Mouse (Mus musculus) gastrocnemius, postnatal 14 days (tissue): ENCODE measurements at regions not wholly inside any gene's neighbourhood (a gene's known extent, or its start where the extent isn't known, plus 50 kb on each side); places are given as distances from the start of the nearest gene placed in this dataset.
"Not testable (repeated sequence)": the region's sequence is repeated elsewhere in the genome, so short reads cannot be mapped to it uniquely, and the experiment has no call there.

Experiments used
- DNase-seq: peaks from one replicate; pipeline ENCODE4 v3.0.0; 2021; ENCODE audit warnings: mixed read lengths
- intact Hi-C: fragments of 180-260 bp; cut with DNase I; formaldehyde crosslinking; loops from one replicate; pipeline ENCODE4 v1.15.1; 2025; ENCODE audit warnings: low total_unique reads

DNA sequence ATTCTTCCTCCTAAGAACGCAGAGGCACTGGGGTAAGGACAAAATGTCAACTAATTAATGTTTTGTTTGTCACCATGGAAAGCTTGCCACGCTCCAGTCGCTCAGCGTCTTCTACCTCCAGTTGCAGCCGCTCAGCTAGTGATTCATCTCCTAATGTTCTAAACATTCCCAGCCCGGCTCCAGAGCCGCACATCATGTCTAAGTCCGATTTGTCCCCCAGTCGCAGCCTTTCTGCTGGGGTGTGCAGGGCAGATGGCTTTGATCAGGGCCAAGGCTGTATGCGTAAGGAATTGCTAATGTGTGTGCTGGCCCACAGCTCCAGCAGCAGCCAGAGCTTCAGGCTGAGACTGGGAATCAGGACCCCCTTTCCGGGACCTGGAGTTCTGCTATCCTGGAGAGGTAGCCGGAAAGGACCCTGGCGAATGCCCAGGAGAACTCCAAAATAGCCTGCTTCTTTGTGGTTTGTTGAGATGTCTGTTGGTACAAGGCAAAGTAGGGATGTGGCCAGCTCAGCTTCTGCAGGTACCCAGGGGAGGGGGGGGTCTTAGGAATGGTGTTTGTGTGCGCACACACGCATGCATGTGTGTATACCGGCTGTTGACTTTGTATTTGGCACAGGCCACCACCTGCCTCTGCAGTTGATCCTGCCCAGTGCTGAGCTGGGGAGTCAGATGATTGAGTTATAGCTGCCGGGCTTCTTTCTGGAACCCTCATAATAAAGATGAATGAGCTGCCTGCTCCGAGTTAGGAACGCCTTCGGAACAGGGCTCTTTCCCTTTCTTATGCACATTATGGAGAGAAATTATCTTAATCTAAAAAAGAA lies 143.0 kb upstream of the Kcng1 start:
- intact Hi-C loops: loop anchor here (5.0 kb wide), 1 partner anchor 152 kb away; no protein-coding TSS in a partner anchor
- no peak for DNase-seq

DNA sequence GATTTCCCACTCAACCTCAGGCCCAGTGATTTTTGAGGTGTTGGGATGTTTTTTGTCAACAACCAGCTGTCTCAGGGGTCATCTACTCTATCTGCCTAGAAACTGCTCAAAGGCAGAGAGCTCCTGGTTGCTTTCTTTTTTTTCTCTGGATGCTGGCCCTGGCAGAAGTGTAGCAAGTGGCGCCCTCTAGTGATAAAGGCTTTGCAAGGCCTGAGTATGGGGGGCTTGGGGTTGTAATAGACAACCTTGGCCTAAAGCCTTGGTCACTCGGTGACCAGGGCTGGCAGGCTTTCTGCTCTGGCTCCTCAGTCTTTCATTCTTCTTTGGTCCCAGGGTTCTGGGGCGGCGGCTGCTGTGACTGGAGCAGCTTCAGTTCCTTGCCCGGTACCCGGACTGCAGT lies 142.0 kb upstream of the Kcng1 start:
- DNase-seq: no peak

DNA sequence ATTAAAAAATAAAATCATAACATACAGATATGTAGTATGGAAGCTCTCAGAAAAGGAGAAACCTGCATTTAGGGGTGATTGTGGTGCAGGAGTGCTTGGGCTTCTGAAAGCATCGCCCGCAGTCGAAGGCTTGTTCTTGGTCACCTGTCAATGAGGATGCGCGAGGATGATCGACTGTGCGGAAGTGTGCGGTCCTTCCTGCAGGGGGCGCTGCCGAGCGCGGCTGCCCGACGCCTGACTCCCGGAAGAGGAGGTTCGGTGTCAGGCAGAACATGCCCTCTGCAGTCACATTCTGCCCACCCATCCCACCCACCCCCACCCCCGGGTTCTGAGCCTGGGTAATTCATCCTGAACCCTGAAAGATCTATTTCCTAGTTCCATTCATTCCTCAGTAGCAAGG lies 133.6 kb upstream of the Kcng1 start:
- intact Hi-C loops: no loop called here
- DNase-seq: no peak

More for the DNA sequence above, 142.0 kb upstream of the Kcng1 start:
- intact Hi-C loops: no loop called here

DNA sequence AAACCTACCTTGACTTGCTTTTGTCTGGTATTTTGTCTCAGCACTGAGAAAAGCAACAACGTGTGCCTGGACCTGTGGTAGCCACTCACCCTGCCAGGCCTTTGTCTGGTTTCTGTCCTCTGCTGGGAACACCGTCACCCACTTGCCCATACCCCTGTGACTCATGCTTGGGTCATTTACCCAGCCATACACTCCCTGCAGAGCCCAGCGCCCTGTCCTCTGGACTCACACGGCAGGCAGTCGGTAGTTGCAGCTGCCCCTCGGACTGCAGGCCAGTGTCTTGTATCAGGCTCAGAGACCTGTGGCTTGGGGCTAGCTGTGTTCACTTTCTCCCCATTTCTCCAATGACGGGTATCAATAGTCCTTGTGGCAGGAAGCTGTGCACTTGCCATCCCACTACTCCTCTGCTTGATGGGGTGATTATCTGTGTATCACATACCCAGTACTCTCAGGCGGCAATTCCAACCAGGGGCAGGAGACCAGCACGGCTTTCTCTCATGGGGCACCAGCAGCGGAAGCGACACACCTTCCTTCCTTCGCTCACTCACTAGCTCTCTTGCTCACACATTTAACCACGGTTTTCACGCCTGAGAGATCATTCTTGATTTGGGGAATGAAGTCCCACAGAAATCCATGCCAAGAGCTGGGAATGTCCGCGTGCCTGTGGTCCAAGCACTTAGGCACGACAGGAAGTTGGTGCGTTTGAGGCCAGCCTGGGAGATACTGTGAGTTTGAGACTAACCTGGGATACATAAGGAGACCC lies 132.8 kb upstream of the Kcng1 start:
- DNase-seq: no peak
- intact Hi-C loops: no loop called here

DNA sequence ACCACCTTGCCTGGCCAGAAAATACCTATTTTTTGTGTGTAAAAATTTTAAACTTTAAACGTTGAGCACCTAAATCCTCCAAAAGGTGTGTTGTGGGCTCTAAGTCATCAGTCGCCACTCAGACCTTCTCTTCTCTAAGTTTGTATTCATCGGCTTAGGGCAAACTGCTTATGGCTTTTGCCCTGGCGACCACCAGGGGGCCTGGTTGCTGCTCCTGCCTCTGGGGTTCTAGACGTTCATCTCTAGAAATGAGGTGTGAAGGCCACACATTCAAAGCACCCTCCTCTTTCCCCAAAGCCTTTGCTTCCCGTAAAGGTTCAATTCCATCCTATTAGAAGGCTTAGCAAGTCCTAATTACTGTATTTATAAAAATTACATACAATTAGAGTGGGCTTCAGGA lies 131.3 kb upstream of the Kcng1 start:
- DNase-seq: no peak
- intact Hi-C loops: no loop called here

DNA sequence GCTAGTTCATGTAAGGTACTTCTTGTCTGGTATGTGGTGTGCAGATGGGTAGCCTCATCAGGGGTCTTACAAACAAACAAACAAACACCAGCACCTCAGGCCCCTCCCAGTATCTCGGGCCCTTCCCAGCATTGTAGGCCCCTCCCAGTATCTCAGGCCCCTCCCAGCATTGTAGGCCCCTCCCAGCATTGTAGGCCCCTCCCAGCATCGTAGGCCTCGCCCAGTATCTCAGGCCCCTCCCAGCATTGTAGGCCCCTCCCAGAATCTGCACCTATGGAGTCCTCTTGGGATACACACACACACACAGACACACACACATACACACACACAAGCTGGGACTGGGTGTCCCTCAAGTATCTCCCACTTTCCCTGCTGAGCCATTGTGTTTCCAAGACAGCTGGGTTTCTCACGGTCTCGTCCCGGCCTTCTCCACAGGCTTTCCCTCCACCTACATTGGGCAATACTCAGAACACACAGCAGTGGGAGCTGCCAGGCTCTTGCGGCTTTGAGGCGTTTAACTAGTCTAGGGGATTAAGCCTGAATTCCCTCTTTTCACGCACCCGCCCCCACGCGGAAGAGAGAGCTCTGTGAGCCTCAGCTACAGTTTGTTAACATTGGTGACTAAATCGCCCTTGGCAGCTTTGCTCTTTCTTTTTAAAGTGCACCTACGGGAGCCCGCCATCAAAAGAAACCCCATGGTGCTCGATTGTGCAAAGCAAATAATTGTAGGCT lies 121.4 kb upstream of the Kcng1 start:
- intact Hi-C loops: no loop called here
- DNase-seq: no peak

DNA sequence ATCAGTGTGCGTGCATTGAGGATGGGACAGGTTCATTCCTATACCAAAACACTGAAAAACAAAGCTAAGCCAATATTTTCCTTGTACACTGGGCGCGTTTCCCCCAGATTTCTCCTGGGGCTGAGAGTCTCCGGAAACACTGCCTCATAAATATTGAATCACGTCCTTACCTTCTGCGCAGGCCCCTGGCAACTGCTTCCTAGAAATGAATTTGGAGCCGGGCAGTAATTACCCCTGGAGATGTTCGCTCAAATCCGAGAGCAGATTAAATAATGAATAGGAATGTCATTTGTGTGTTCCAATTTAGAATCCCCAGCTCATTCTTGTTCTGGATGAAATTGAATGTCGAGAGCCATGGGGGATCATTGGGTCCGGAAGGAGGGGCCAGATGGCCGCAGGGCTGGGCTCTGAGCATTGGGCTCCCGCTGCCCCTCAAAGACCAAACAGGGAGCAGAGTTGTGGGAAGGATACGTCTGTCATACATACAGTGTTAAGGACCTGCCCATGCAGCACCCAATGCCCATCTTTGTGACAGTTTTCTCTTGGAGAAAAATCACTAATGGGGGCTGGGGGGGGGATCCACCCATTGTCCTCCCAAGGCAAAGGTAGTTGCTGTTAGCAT lies 117.7 kb upstream of the Kcng1 start:
- no peak for DNase-seq
- intact Hi-C loops: no loop called here

DNA sequence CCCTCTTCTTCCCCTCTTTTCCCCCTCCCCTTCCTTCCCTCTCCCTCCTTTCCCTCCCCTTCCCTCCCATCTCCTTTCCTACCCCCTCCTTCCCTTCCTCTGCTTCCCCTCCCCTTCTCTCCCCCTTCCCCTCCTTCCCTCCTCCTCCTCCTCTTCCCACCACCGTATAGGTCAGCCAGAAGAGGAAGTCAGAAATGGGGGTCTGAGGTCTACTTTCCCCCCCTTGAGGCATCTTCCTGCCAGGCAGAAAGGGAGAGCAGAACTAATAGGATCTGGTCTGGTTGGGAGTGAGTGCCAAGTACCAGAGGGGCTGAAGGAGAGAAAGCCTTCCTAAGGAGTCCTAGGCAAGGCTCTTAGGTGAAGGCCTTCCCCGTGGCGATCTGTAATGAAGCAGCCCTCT lies 114.8 kb upstream of the Kcng1 start:
- no peak for DNase-seq
- intact Hi-C loops: no loop called here

DNA sequence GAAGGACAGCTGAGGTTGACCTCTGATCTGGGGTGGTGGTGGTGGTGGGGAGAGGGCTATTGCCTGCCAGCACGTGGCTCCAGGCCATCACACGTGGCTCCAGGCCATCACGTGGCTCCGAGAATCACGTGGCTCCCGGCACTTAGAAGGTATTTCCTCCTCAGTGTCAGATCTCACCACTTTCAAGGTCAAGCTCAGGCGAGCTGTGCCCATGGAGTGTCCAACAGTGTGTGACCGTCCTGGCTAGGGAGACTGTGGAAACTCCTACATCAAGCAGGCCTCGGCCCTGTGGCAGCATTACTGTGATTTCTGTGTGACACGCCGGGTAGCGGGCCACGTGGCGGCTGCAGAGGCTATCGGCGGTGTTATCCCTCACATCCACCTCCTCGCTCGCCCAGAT lies 111.8 kb upstream of the Kcng1 start:
- intact Hi-C loops: no loop called here
- no peak for DNase-seq

DNA sequence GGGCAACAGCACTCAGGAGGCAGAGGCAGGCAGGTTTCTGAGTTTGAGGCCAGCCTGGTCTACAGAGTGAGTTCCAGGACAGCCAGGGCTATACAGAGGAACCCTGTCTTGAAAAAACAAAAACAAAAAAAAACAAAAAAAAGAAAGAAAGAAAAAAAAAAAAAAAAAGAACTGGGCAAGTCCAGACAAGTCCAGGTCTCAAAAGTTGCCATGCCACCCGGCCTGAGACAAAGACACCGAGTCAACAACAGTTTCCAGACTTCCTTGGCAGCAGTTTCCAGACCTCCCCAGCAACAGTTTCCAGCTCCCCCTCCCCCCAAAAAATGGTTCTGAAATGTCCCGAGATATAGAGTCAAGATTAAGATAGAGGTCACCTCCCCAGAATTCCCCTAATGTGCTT lies 110.6 kb upstream of the Kcng1 start:
- DNase-seq, intact Hi-C loops: not testable (repeated sequence)

DNA sequence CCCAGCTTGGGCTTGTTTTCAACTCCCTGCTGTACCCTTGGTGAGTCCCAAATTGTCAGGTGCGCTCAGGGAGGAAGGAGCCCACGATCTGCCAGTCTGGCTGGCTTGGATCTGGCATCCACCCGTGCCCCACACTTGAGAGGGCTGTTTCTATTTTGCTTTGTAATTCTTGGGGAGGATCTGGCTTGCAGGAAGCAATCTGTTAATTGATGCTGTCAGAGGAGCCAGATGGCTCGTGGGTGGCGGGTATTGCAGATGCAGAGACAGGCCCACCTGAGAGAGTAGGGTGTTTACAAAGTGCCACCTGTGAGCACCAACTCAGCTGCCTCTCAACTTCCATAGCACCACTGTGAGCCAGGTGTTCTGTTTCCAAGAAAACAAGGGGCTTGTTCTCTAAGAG lies 99.1 kb upstream of the Kcng1 start:
- DNase-seq: no peak
- intact Hi-C loops: no loop called here

DNA sequence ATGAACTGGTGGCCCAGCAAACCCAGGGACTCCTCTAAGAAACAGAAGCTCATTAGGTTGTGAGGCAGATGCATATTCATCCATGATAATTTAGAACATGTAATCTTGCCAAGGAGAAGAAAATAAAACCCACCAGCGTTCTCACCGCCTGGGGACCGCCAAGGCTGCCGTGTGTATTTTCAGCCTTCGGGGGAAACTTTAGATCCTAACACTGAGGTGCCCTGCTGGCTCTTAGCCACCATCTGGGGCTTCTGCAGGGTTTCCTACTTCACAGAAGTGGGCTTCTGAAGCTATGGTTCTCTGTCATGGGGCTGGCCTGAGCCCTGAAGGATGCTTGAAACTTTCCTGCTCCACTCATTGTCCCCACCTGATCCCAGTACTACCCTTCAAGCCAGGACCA lies 90.8 kb upstream of the Kcng1 start:
- no peak for DNase-seq
- intact Hi-C loops: no loop called here

DNA sequence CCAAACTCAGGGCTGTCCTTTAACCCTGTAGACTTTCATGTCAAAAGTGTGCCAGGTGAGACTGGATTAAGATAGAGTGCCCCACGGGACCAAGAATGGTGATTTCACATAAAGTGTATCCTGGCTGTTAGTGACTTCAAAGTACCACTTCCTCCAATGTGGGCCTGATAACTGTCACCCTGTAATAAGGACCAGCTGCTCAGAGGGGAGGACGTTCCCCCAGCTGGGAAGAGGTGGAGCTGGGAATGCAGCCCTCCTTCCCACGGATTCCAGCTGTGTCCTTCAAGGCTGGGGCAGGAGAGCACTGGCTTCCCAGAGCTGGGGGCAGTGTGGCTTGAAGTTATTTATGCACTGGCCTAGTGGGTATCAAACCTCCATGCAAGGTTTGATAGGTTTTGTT lies 89.7 kb upstream of the Kcng1 start:
- DNase-seq: no peak
- intact Hi-C loops: no loop called here

DNA sequence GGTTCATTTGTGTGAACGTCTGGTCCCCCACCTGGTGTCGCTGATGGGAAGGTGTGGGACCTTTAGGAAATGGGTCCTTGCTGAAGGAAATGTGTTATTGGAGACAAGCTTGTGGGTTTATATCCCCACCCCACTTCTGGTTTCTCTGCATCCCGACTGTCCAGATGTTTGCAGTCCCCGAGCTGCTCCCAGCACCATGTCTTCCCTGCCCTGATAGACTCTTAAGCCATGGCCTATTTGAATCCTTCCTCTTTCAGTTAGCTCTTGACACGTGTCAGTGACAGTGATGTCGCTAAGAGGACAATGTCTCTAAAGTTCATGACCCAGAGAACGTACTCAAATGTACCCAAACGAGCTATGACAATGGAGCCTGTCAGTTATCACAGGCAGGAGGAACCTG lies 77.7 kb upstream of the Kcng1 start:
- intact Hi-C loops: no loop called here
- DNase-seq: no peak

DNA sequence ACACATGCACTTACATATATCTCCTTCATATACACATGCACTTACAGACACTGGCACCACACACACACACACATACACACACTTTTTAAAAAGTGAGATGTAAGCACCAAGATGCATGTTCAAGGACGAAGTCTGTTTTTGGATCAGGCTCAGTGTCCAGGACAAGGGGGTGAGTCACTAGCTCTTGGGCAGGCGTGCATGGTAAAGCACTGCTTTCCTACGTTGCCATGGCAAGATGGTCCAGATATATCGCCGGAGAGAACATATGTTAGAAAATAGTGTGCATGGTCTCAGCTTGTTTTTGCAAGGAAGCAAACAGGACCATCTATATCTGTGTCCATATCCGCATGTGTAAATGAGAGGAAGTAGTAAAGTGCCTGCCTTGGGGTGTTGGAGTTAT lies 77.0 kb upstream of the Kcng1 start:
- intact Hi-C loops: no loop called here
- no peak for DNase-seq

DNA sequence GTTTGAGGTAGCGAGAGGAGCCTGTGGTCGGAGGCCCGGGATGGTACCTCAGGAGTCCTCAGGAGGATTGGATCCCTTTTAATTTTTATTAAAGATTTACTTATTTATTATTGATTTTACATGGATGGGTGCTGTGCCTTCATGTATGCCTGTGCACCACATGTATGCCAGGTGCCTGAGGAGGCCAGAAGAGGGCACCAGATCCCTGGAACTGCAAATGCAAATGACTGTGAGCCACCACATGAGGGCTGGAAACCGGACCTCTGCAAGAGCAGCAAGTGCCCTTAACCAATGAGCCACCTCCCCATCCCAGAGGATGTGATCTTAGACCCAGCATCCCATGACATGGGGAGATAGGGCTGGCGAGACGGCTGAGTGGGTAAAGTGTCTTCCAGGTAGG lies 76.3 kb upstream of the Kcng1 start:
- no peak for DNase-seq
- intact Hi-C loops: no loop called here

DNA sequence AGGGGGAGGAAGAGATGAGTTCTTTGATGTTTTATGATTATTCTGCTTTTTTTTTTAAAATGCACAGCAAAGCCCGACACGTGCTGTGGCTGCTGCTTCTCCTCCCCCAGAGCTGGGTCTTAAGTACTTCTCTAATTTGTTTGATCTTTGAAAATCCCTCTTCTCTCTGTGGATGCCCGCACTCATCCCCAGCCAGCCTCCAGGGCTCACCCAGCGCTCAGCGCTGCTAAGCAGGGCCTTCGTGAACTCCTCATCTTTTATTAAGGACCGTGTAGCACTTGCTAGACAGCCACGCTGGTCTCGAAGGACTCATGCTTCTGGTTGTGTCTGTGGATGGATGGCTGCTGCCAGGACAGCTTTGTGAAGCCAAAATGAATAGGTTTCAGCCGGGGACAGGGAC lies 72.9 kb upstream of the Kcng1 start:
- intact Hi-C loops: no loop called here
- DNase-seq: no peak

DNA sequence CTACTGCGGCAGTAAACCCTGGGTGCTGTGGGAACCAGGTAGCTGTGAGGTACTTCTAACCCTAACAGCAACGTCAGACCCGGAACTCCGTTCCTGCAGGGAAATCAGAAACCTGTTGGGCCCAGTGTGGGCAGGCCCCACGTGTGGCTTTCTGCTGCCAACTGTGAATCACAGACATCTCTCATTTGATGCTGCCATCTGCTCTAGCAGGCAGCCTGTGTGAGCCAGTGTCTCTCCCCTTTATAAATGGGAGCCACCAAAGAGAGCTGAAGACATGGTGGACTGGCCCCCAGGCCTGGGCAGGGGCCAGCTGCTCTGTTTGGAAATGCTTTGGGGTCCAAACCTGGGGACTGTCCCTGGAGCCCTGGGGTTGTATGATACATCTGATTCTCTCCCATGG lies 71.1 kb upstream of the Kcng1 start:
- intact Hi-C loops: no loop called here
- DNase-seq: no peak

DNA sequence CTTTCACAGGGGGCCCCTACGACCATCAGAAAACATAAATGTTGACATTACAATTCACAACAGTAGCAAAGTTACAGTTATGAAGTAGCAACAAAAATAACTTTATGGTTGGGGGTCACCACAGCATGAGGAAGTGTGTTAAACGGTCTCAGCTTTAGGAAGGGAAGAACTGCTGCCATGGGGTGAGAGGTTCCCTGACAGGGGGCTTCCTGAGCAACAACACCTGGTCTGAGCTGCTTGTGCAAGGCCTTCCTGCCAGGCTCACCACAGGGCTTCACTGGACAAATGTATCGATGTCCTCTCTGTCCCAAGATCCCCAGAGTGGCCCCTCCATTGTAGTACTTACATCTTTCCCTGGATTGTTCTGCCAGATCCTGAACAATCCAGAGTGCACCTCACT lies 70.7 kb upstream of the Kcng1 start:
- no peak for DNase-seq
- intact Hi-C loops: no loop called here

DNA sequence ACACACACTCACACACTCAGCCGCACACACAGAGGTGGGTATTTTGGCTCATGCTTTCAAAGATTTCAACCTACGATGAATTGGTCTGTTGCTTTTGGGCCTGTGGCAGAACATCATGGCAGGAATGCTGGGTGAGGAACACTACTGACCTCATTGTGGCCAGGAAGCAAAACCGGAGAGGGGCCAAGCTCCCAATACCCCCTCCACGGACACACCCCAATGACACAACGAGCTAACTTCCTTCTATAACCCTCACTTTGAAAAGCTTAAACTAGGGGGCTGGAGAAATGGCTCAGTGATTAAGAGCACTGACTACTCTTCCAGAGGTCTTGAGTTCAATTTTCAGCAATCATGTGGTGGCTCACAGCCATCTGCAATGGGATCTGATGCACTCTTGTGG lies 63.8 kb upstream of the Kcng1 start:
- intact Hi-C loops: no loop called here
- DNase-seq: no peak
